In the genomic region with DNA sequence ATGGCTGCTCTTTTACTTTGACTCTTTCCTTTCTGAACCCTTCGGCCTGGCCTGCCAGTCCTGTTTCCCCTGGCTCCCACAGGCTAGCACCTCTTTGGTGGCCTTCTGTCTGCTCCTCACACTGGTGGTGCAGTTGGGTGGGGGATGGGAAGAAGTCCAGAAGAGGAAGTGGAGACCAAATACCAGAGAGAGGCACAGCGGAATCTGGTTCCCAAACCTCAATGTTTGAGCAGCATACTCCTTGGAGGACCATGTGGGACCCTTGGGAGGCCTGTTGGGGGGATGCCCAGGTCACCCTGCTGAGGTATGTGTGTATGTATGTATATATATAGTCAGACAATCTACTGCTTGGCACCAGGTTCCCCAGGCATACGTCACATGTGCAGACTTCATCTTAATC, we compare ENCODE assay signal across 9 mouse cellular contexts. TPM values are rescaled to one million over a fixed set of nuclear protein-coding genes. Genes with fewer than 3 reads are reported as not detected.
DNase-seq lines count a peak whose midpoint lies in the region; ATAC-seq and TF ChIP-seq lines count a peak whose summit lies in the region.
"Had no signal": no experiment of that assay in that cellular context is flagged by ENCODE, and none has a peak within 500 bp of the region (broad histone marks: within the 10 kb centered on the region; RNA-seq: fewer than 3 reads in every experiment).

No protein-coding gene starts in this region.

- no peak for ATAC-seq in heart, embryonic 14.5 days (ENCODE audit: insufficient number of reproducible peaks, insufficient read depth, low FRiP score, low read depth)
- peak; percentile 49 for ATAC-seq in monocyte, adult 5-6 weeks (replicated peaks; ENCODE audit: insufficient number of reproducible peaks, low FRiP score, low TSS enrichment, poor library complexity, severe bottlenecking)
- no peak for ATAC-seq in megakaryocyte-erythroid progenitor cell, adult 5-6 weeks (replicated peaks; ENCODE audit: low FRiP score, low TSS enrichment, poor library complexity, severe bottlenecking)
- ATAC-seq in midbrain, embryonic 16.5 days: no peak

- H3K36me3 ChIP-seq in heart, embryonic 14.5 days (ENCODE audit: control insufficient read depth, insufficient read depth, low read length): no peaks in the 10 kb centered on the region
- H3K36me3 ChIP-seq in C2C12 (ENCODE audit: control insufficient read depth, insufficient read depth): no peaks in the 10 kb centered on the region
- no peaks in the 10 kb centered on the region for H3K36me3 ChIP-seq in midbrain, embryonic 16.5 days (ENCODE audit: control insufficient read depth, insufficient read depth, low read length)

- H3K4me2 ChIP-seq in heart, embryonic 14.5 days (ENCODE audit: low read length): no peak overlapping the region
- H3K4me2 ChIP-seq in midbrain, embryonic 16.5 days (ENCODE audit: low read length): no peak overlapping the region

- H3K9ac ChIP-seq in heart, embryonic 14.5 days (ENCODE audit: low read length): no peak overlapping the region
- H3K9ac ChIP-seq in midbrain, embryonic 16.5 days (ENCODE audit: low read depth, low read length): no peak overlapping the region

- intact Hi-C loops in heart, postnatal 25 days (cut with DNase I): no loop called here

- H3K79me3 ChIP-seq in C2C12 (ENCODE audit: low read depth): no peaks in the 10 kb centered on the region

- no peak overlapping the region for H3K4me3 ChIP-seq in heart, embryonic 14.5 days (ENCODE audit: control insufficient read depth in 1 of 2, insufficient read depth in 1 of 2, low read depth in 1 of 2, low read length in 2 of 2)
- no peak overlapping the region for H3K4me3 ChIP-seq in C2C12 (ENCODE audit: insufficient read depth, poor library complexity, severe bottlenecking)
- H3K4me3 ChIP-seq in midbrain, embryonic 16.5 days (ENCODE audit: low read depth, low read length): no peak overlapping the region

- 67% methylated on average over 3 of the region's 3 CpGs for WGBS in heart, embryonic 14.5 days
- 69% methylated on average over 3 of the region's 3 CpGs for WGBS in midbrain, embryonic 16.5 days

- peak overlapping the region; percentile 19 to 64; a peak in 1 of 4 replicates for H3K27ac ChIP-seq in heart, embryonic 14.5 days (replicated peaks in 1 of 2; ENCODE audit: control insufficient read depth in 1 of 2, insufficient read depth in 1 of 2, low read depth in 2 of 2, low read length in 2 of 2)
- no peak overlapping the region for H3K27ac ChIP-seq in midbrain, embryonic 16.5 days (ENCODE audit: low read length)

- peaks cover 28 to 30% of the 10 kb centered on the region in 2 experiments for H3K4me1 ChIP-seq in heart, embryonic 14.5 days (ENCODE audit: control insufficient read depth in 2 of 2, insufficient read depth in 2 of 2, low read length in 2 of 2)
- peaks cover 4% of the 10 kb centered on the region; the same call in 1 of the 2 replicates for H3K4me1 ChIP-seq in midbrain, embryonic 16.5 days (ENCODE audit: control insufficient read depth, insufficient read depth, low read length)

- TF ChIP-seq CTCF in C2C12 (IDR thresholded peaks at IDR 0.05; ENCODE audit: control insufficient read depth, insufficient read depth, insufficient read length): no peak

- no peaks in the 10 kb centered on the region for H3K27me3 ChIP-seq in heart, embryonic 14.5 days (ENCODE audit: control insufficient read depth, insufficient read depth, low read length)
- no peaks in the 10 kb centered on the region for H3K27me3 ChIP-seq in C2C12 (ENCODE audit: control insufficient read depth, insufficient read depth, insufficient read length)
- no peaks in the 10 kb centered on the region for H3K27me3 ChIP-seq in midbrain, embryonic 16.5 days (ENCODE audit: control insufficient read depth, insufficient read depth, low read depth, low read length)

- 0 out of 2 replicates have a peak, but pooled peaks cover 4% of the 10 kb centered on the region for H3K9me3 ChIP-seq in heart, embryonic 14.5 days (ENCODE audit: control insufficient read depth, low read length)
- no peaks in the 10 kb centered on the region for H3K9me3 ChIP-seq in midbrain, embryonic 16.5 days (replicated peaks; ENCODE audit: control insufficient read depth, low read length, poor library complexity, severe bottlenecking)

- H3ac ChIP-seq in C2C12 (ENCODE audit: control insufficient read depth, insufficient read length, low read depth): peak overlapping the region; percentile 14

- no peaks in the 10 kb centered on the region for H3K79me2 ChIP-seq in C2C12 (ENCODE audit: control insufficient read depth, insufficient read depth)

- no peak for DNase-seq in heart, postnatal 25 days (ENCODE audit: low spot score)
- peak; percentile 42 for DNase-seq in induced T-regulatory cell, adult 2 months (ENCODE audit: low read depth)
- no peak for DNase-seq in adrenal gland, adult 8-10 months

TF ChIP-seq in C2C12, 6 proteins besides CTCF, POLR2A, EP300 and RAD21:
- no peak for TF ChIP-seq MYOD1 (IDR thresholded peaks at IDR 0.05; ENCODE audit: control insufficient read depth, insufficient read length, low read depth)
TF ChIP-seq in C2C12: peak in this region for 0.

RNA-seq across cellular contexts. Expression of gene Gm17334, which starts 21.0 kb away (rescaled TPM):
- polyA plus RNA-seq in heart, embryonic 14.5 days (2014; fragmentation: Nextera tagmentation; extraction: Ambion mirVana): not detected in 2 replicates
- total RNA-seq in heart, postnatal 25 days (2021): under 1 TPM in 1 of 2 experiments, not detected in 1; 0.31 TPM
- polyA plus RNA-seq in C2C12 (2012; fragmentation: generic; extraction: Trizol): 0.18 TPM
- 0.68 TPM in 1 of 3 replicates, not detected in the others for total RNA-seq in monocyte, adult 5-6 weeks (2017)
- total RNA-seq in megakaryocyte-erythroid progenitor cell, adult 5-6 weeks (2014; fragmentation: Nextera tagmentation): not detected in 2 replicates
- total RNA-seq in megakaryocyte-erythroid progenitor cell, adult 5-6 weeks (2017): 0.89 TPM in 1 of 2 replicates, not detected in the other
- polyA plus RNA-seq in midbrain, embryonic 16.5 days (2015; fragmentation: Nextera tagmentation; extraction: Ambion mirVana): not detected in 2 replicates
- total RNA-seq in adrenal gland, adult 8-10 months (2022): 1 to 10 TPM in 2 of 4 experiments, under 1 TPM in 2; 0.84 to 1.5 (median 1.1) TPM
- total RNA-seq: MEL had no signal

RNA-seq across cellular contexts. Expression of gene Irf1, which starts 24.2 kb away (rescaled TPM):
- 9.3 and 10.8 TPM in 2 replicates for polyA plus RNA-seq in heart, embryonic 14.5 days (2014; fragmentation: Nextera tagmentation; extraction: Ambion mirVana)
- 10 to 100 TPM; 13.7 to 21.1 TPM for total RNA-seq in heart, postnatal 25 days (2021)
- polyA plus RNA-seq in C2C12 (2012; fragmentation: generic; extraction: Trizol): 26.7 TPM
- total RNA-seq in monocyte, adult 5-6 weeks (2017): 300 to 388 TPM (median 378 TPM) in 3 replicates
- total RNA-seq in megakaryocyte-erythroid progenitor cell, adult 5-6 weeks (2014; fragmentation: Nextera tagmentation): 3.1 and 4.4 TPM in 2 replicates
- 39.2 and 50.6 TPM in 2 replicates for total RNA-seq in megakaryocyte-erythroid progenitor cell, adult 5-6 weeks (2017)
- polyA plus RNA-seq in midbrain, embryonic 16.5 days (2015; fragmentation: Nextera tagmentation; extraction: Ambion mirVana): 2.0 and 2.2 TPM in 2 replicates
- 10 to 100 TPM; 29.0 to 50.6 (median 43.2) TPM for total RNA-seq in adrenal gland, adult 8-10 months (2022)
